In the genomic region with DNA sequence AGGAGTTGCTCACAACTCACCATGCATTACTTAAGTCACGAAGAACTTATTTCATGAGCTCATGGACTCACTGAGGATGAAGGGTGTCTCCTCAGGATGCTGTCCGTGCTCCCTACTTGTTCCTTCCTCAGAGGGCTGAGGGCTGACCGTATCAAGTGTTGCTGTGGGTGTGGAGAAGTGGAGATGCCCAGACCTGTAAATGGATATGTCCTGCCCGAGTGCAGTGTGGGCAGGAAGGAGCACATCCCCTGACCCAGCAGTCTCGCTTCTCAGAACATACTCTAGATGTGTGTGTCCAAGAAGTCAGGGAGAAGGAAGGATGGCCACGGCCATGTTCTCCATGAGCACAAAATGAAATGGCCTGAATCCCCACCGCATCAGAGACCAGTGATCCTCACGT, we compare ENCODE assay signal across 21 mouse cellular contexts.
"Had no signal": no experiment of that assay in that cellular context is flagged by ENCODE, and none has a peak within 500 bp of the region (broad histone marks: within the 10 kb centered on the region; RNA-seq: fewer than 3 reads in every experiment).

No protein-coding gene starts in this region.

- DNase-seq: heart, adult 2 months; heart, postnatal 10 days; heart, postnatal 4 days; kidney, adult 18-20 months; kidney, adult 8-10 months; kidney, postnatal 10 days; kidney, postnatal 25 days; kidney, postnatal 4 days; liver; liver, embryonic 13.5 days had no signal

- H3K4me3 ChIP-seq: heart, adult 2 months; heart, embryonic 10.5 days; heart, embryonic 12.5 days; hindbrain, embryonic 10.5 days; hindbrain, embryonic 12.5 days; intestine, embryonic 15.5 days; layer of hippocampus, adult 2 months; left cerebral cortex, adult 2 months; limb, embryonic 10.5 days; limb, embryonic 12.5 days; liver, embryonic 13.5 days; liver, embryonic 15.5 days had no signal

- H3K27ac ChIP-seq: heart, adult 2 months; heart, embryonic 10.5 days; hindbrain, embryonic 10.5 days; hindbrain, embryonic 12.5 days; hindbrain, embryonic 14.5 days; intestine, embryonic 15.5 days; layer of hippocampus, adult 2 months; left cerebral cortex, adult 2 months; limb, embryonic 10.5 days; limb, embryonic 12.5 days; liver, embryonic 13.5 days; liver, embryonic 15.5 days had no signal
